Mouse (Mus musculus) thymus, adult 2 months (tissue): ENCODE data around the gene Sept3.

Source experiments
- CTCF ChIP-seq: fragments of 200-500 bp; IDR thresholded peaks from 2 replicates; pipeline ENCODE4 v1.5.1; 2012; ENCODE audit warnings: mild to moderate bottlenecking, control low read depth, low read length, moderate library complexity, borderline replicate concordance; ENCODE audit not compliant: control insufficient read depth, poor library complexity, insufficient read depth; ENCODE audit errors: extremely low read depth
- POLR2A ChIP-seq: fragments of 200-500 bp; IDR thresholded peaks from 2 replicates; pipeline ENCODE4 v1.6.1; 2012; ENCODE audit warnings: mild to moderate bottlenecking, low read length, control low read depth, moderate library complexity; ENCODE audit not compliant: control insufficient read depth, poor library complexity, insufficient read depth; ENCODE audit errors: extremely low read depth

GRCm38 (mm10) chr15:82268185-82268584 lies 6.5 kb upstream of the Sept3 start:
- TF ChIP-seq CTCF = no peak
- TF ChIP-seq POLR2A = no peak
